Mouse (Mus musculus) limb, embryonic 11.5 days (tissue): ENCODE data around the gene Psma7. TPM values are rescaled to one million over a fixed set of nuclear protein-coding genes. Genes with fewer than 3 reads are reported as not detected.

Experiments used
- ATAC-seq: fragments of 200-750 bp; cut with Nextera tagmentation; 2 replicates; pipeline ENCODE4 v1.8.0; 2017; ENCODE audit warnings: low read depth; ENCODE audit not compliant: insufficient number of reproducible peaks, low FRiP score, low TSS enrichment
- DNase-seq: peaks from one replicate; pipeline ENCODE4 v3.0.0-alpha.2; 2015; ENCODE audit warnings: low spot score
- H3K27ac ChIP-seq: fragments of 300-500 bp; sonication (generic); replicated peaks from 2 replicates; pipeline ENCODE4 v1.5.1; 2014; ENCODE audit warnings: low read depth, mild to moderate bottlenecking, low read length
- H3K27me3 ChIP-seq: fragments of 300-500 bp; sonication (generic); 2 replicates; pipeline ENCODE4 v1.6.1; 2014; ENCODE audit warnings: mild to moderate bottlenecking, low read length, mixed read lengths; ENCODE audit not compliant: control insufficient read depth, insufficient read depth
- H3K36me3 ChIP-seq: fragments of 300-500 bp; sonication (generic); 2 replicates; pipeline ENCODE4 v1.6.1; 2014; ENCODE audit warnings: mild to moderate bottlenecking, low read length, moderate library complexity, mixed read lengths; ENCODE audit not compliant: control insufficient read depth, insufficient read depth
- H3K4me1 ChIP-seq: fragments of 300-500 bp; sonication (generic); 2 replicates; pipeline ENCODE4 v1.6.1; 2014; ENCODE audit warnings: low read length, mixed read lengths; ENCODE audit not compliant: control insufficient read depth, insufficient read depth
- H3K4me2 ChIP-seq: fragments of 300-500 bp; sonication (generic); 2 replicates; pipeline ENCODE4 v1.6.1; 2014; ENCODE audit warnings: low read depth, mild to moderate bottlenecking, moderate library complexity; ENCODE audit not compliant: severe bottlenecking
- H3K4me3 ChIP-seq: fragments of 300-500 bp; sonication (generic); 2 replicates; pipeline ENCODE4 v1.5.1; 2014; ENCODE audit warnings: low read depth, low read length
- H3K9ac ChIP-seq: fragments of 300-500 bp; sonication (generic); 2 replicates; pipeline ENCODE4 v1.6.1; 2014; ENCODE audit warnings: mild to moderate bottlenecking, low read length
- H3K9me3 ChIP-seq: fragments of 300-500 bp; sonication (generic); 2 replicates; pipeline ENCODE4 v1.6.1; 2016; ENCODE audit warnings: low read length; ENCODE audit not compliant: control insufficient read depth
- WGBS: fragments of 180-500 bp; shearing (Covaris S2); extraction: QIAGEN DNeasy Blood & Tissue Kit; methylation state at CpG from one replicate; pipeline ENCODE4 v1.1.7; 2014; 5-methylcytosine and 5-hydroxymethylcytosine counted together
- polyA plus RNA-seq: library from polyadenylated mRNA; unstranded; fragments of >200 nt; fragmentation: Nextera tagmentation; extraction: Ambion mirVana; gene quantifications from 2 replicates; pipeline ENCODE4 v1.2.1, GENCODE M21; 2014

Psma7 gene
- polyA plus RNA-seq, 1 experiment from 2014 or later = 792 TPM

- no peak overlapping the region for H3K9ac ChIP-seq
- 64% methylated on average over 6 of the region's 6 CpGs for WGBS
- no peak overlapping the region for H3K27ac ChIP-seq
- no peak overlapping the region for H3K4me2 ChIP-seq
- ATAC-seq (no peak), DNase-seq (no peak)
- H3K27me3 ChIP-seq = peaks cover 16% of the 10 kb centered on the region
- H3K36me3 ChIP-seq = peaks cover 2% of the 10 kb centered on the region; the same call in 1 of the 2 replicates
- H3K4me3 ChIP-seq = no peak overlapping the region
- no peaks in the 10 kb centered on the region for H3K9me3 ChIP-seq
- peaks cover 19% of the 10 kb centered on the region for H3K4me1 ChIP-seq
These were observed 19.5 kb downstream of the Psma7 start for GRCm38 (mm10) chr2:180022751-180023150.

GRCm38 (mm10) chr2:180020919-180021318, 21.3 kb downstream of the Psma7 start:
- Histone ChIP-seq H3K9me3 (no peaks in the 10 kb centered on the region), H3K4me3 (no peak overlapping the region), H3K4me2 (no peak overlapping the region), H3K9ac (no peak overlapping the region), H3K36me3 (no peaks in the 10 kb centered on the region), H3K4me1 (peaks cover under 1% of the 10 kb centered on the region), H3K27ac (no peak overlapping the region), H3K27me3 (peaks cover 16% of the 10 kb centered on the region)
- DNase-seq = no peak
- 78% methylated on average over 8 of the region's 8 CpGs for WGBS
- ATAC-seq = no peak

GRCm38 (mm10) chr2:180020091-180020661, 22.1 kb downstream of the Psma7 start:
- no peak for ATAC-seq
- peaks cover 16% of the 10 kb centered on the region for H3K27me3 ChIP-seq

GRCm38 (mm10) chr2:180018573-180018972, 23.7 kb downstream of the Psma7 start:
- ATAC-seq (no peak), DNase-seq (no peak)
- peaks cover 16% of the 10 kb centered on the region for H3K27me3 ChIP-seq
- WGBS = 74% methylated on average over 9 of the region's 9 CpGs
- H3K9me3 ChIP-seq = no peaks in the 10 kb centered on the region
- H3K4me1 ChIP-seq = peaks cover 2% of the 10 kb centered on the region; the same call in 1 of the 2 replicates
- H3K4me3 ChIP-seq = no peak overlapping the region
- no peaks in the 10 kb centered on the region for H3K36me3 ChIP-seq
- no peak overlapping the region for H3K4me2 ChIP-seq
- H3K27ac ChIP-seq = no peak overlapping the region
- no peak overlapping the region for H3K9ac ChIP-seq

More at GRCm38 (mm10) chr2:180020091-180020661, 22.1 kb downstream of the Psma7 start:
- no peaks in the 10 kb centered on the region for H3K9me3 ChIP-seq
- no peak overlapping the region for H3K9ac ChIP-seq
- no peak overlapping the region for H3K4me3 ChIP-seq
- H3K27ac ChIP-seq = no peak overlapping the region
- no peak overlapping the region for H3K4me2 ChIP-seq
- H3K4me1 ChIP-seq = peaks cover 1% of the 10 kb centered on the region; the same call in 1 of the 2 replicates
- 76% methylated on average over 7 of the region's 7 CpGs for WGBS
- DNase-seq = no peak
- no peaks in the 10 kb centered on the region for H3K36me3 ChIP-seq

- 86% methylated on average over 4 of the region's 4 CpGs for whole genome bisulfite sequencing
- Histone ChIP-seq H3K9me3 (no peaks in the 10 kb centered on the region), H3K36me3 (no peaks in the 10 kb centered on the region), H3K4me2 (no peak overlapping the region), H3K27ac (no peak overlapping the region), H3K4me1 (peaks cover 2% of the 10 kb centered on the region; the same call in 1 of the 2 replicates), H3K27me3 (peaks cover 8% of the 10 kb centered on the region; the same call in 1 of the 2 replicates), H3K9ac (no peak overlapping the region), H3K4me3 (no peak overlapping the region)
- no peak for DNase-seq
- no peak for ATAC-seq
These were observed 24.6 kb downstream of the Psma7 start for GRCm38 (mm10) chr2:180017632-180018031.

GRCm38 (mm10) chr2:180013686-180014085, 28.5 kb downstream of the Psma7 start:
- Histone ChIP-seq H3K36me3 (no peaks in the 10 kb centered on the region), H3K27ac (no peak overlapping the region), H3K4me2 (no peak overlapping the region), H3K9ac (no peak overlapping the region), H3K4me1 (peaks cover 2% of the 10 kb centered on the region; the same call in 1 of the 2 replicates), H3K4me3 (no peak overlapping the region), H3K9me3 (no peaks in the 10 kb centered on the region), H3K27me3 (no peaks in the 10 kb centered on the region)
- DNase-seq (no peak), ATAC-seq (no peak)
- 93% methylated on average over 7 of the region's 7 CpGs for WGBS

GRCm38 (mm10) chr2:180011370-180011769, 30.9 kb downstream of the Psma7 start:
- H3K4me3 ChIP-seq = no peak overlapping the region
- no peak overlapping the region for H3K9ac ChIP-seq
- no peaks in the 10 kb centered on the region for H3K27me3 ChIP-seq
- H3K4me1 ChIP-seq = peaks cover 2% of the 10 kb centered on the region; the same call in 1 of the 2 replicates
- no peak overlapping the region for H3K27ac ChIP-seq
- H3K36me3 ChIP-seq = no peaks in the 10 kb centered on the region
- 83% methylated on average over 6 of the region's 6 CpGs for WGBS
- H3K4me2 ChIP-seq = no peak overlapping the region
- no peak for DNase-seq
- no peaks in the 10 kb centered on the region for H3K9me3 ChIP-seq
- no peak for ATAC-seq

GRCm38 (mm10) chr2:180010686-180011085, 31.5 kb downstream of the Psma7 start:
- 90% methylated on average over 7 of the region's 7 CpGs for WGBS
- DNase-seq = no peak
- peaks cover 2% of the 10 kb centered on the region; the same call in 1 of the 2 replicates for H3K4me1 ChIP-seq

More at GRCm38 (mm10) chr2:180010686-180011085, 31.5 kb downstream of the Psma7 start:
- Histone ChIP-seq H3K4me2 (no peak overlapping the region), H3K27ac (no peak overlapping the region), H3K27me3 (no peaks in the 10 kb centered on the region), H3K4me3 (no peak overlapping the region), H3K36me3 (no peaks in the 10 kb centered on the region), H3K9me3 (no peaks in the 10 kb centered on the region), H3K9ac (no peak overlapping the region)
- no peak for ATAC-seq
